Mouse (Mus musculus) G1E (cell line): Measurements from ENCODE around the gene Rgn. TPM values are rescaled to one million over a fixed set of nuclear protein-coding genes. Genes with fewer than 3 reads are reported as not detected.

ENCODE experiments used
- ATAC-seq: 2 replicates; pipeline ENCODE4 v1.8.0; 2016; ENCODE audit warnings: mild to moderate bottlenecking; ENCODE audit not compliant: insufficient number of reproducible peaks, poor library complexity, low FRiP score, severe bottlenecking; ENCODE audit errors: extremely low read depth
- DNase-seq: peaks from one replicate; pipeline ENCODE4 v3.0.0; 2012; ENCODE audit warnings: low spot score
- H3K27me3 ChIP-seq: 2 replicates; pipeline ENCODE4 v1.6.1; 2012; ENCODE audit warnings: mild to moderate bottlenecking, low read length, inconsistent platforms; ENCODE audit not compliant: insufficient read depth
- H3K36me3 ChIP-seq: replicated peaks from 2 replicates; pipeline ENCODE3; 2012; ENCODE audit warnings: mild to moderate bottlenecking, inconsistent platforms
- H3K4me1 ChIP-seq: 2 replicates; pipeline ENCODE4 v1.6.1; 2012; ENCODE audit warnings: low read depth, low read length, inconsistent platforms, mixed read lengths; ENCODE audit not compliant: insufficient read depth
- H3K4me3 ChIP-seq: 2 replicates; pipeline ENCODE4 v1.5.1; 2012; ENCODE audit warnings: low read depth, mild to moderate bottlenecking, inconsistent platforms, low read length, moderate library complexity, mixed read lengths
- H3K9me3 ChIP-seq: replicated peaks from 2 replicates; pipeline ENCODE4 v1.6.1; 2012; ENCODE audit warnings: inconsistent platforms
- CTCF ChIP-seq: IDR thresholded peaks from 2 replicates; pipeline ENCODE4 v1.5.1; 2012; ENCODE audit warnings: low read depth, low read length, inconsistent platforms, mixed read lengths
- GATA1 ChIP-seq: IDR thresholded peaks from 2 replicates; pipeline ENCODE4 v1.6.1; 2012; ENCODE audit warnings: borderline replicate concordance, low read length, inconsistent platforms, mixed read lengths
- GATA2 ChIP-seq: IDR thresholded peaks from 2 replicates; pipeline ENCODE4 v1.6.1; 2012; ENCODE audit warnings: low read depth, low read length, inconsistent platforms, borderline replicate concordance
- POLR2AphosphoS5 ChIP-seq: IDR thresholded peaks from 2 replicates; pipeline ENCODE4 v1.6.1; 2012; ENCODE audit warnings: low read depth, low read length, inconsistent platforms; ENCODE audit not compliant: insufficient replicate concordance
- TAL1 ChIP-seq: conservative IDR thresholded peaks from 2 replicates; pipeline ENCODE4 v1.6.1; 2012; ENCODE audit warnings: low read depth, low read length, inconsistent platforms, mixed read lengths
- polyA plus RNA-seq: library from polyadenylated mRNA; stranded (reverse); fragments of >175 nt; gene quantifications from 2 replicates; pipeline ENCODE4 v1.2.3, GENCODE M21; 2012
- total RNA-seq, 2 experiments: library from RNA; stranded (forward) in 1 of 2; stranded (reverse) in 1 of 2; fragments of 200-1000 nt in 1 of 2; fragments of >200 nt in 1 of 2; fragmentation: Nextera tagmentation in 1 of 2; gene quantifications; 2 replicates each; pipeline ENCODE4 v1.2.3; 2014 to 2017

The Rgn gene
- total and polyA plus RNA-seq, 3 experiments: not detected

GRCm38 (mm10) chrX:20548011-20548879 is 1.3 kb upstream of the Rgn start:
- no peaks in the 10 kb centered on the region for H3K9me3 ChIP-seq
- no peak for DNase-seq
- ATAC-seq: no peak
- TF ChIP-seq CTCF (no peak), TAL1 (no peak), GATA1 (no peak), POLR2AphosphoS5 (no peak), GATA2 (no peak)
- H3K4me1 ChIP-seq: no peaks in the 10 kb centered on the region
- H3K36me3 ChIP-seq: no peaks in the 10 kb centered on the region
- peaks cover 5% of the 10 kb centered on the region; the same call in 1 of the 2 replicates for H3K27me3 ChIP-seq
- H3K4me3 ChIP-seq: no peak overlapping the region

- Histone ChIP-seq H3K36me3 (no peaks in the 10 kb centered on the region), H3K4me3 (no peak overlapping the region), H3K9me3 (no peaks in the 10 kb centered on the region), H3K4me1 (no peaks in the 10 kb centered on the region), H3K27me3 (peaks cover 5% of the 10 kb centered on the region; the same call in 1 of the 2 replicates)
- ATAC-seq (no peak), DNase-seq (no peak)
- TF ChIP-seq CTCF: no peak
- no peak for TF ChIP-seq TAL1
- no peak for TF ChIP-seq GATA1
These were observed 627 bp upstream of the Rgn start for GRCm38 (mm10) chrX:20548880-20549440.

- no peak for TF ChIP-seq CTCF
- TF ChIP-seq GATA1: no peak
- TF ChIP-seq TAL1: no peak
- no peak for TF ChIP-seq GATA2
- TF ChIP-seq POLR2AphosphoS5: no peak
- DNase-seq (no peak), ATAC-seq (no peak)
- Histone ChIP-seq H3K4me1 (no peaks in the 10 kb centered on the region), H3K4me3 (no peak overlapping the region), H3K36me3 (no peaks in the 10 kb centered on the region), H3K27me3 (peaks cover 3% of the 10 kb centered on the region; the same call in 1 of the 2 replicates), H3K9me3 (no peaks in the 10 kb centered on the region)
These were observed 2.6 kb downstream of the Rgn start for GRCm38 (mm10) chrX:20552199-20552598.

DNA sequence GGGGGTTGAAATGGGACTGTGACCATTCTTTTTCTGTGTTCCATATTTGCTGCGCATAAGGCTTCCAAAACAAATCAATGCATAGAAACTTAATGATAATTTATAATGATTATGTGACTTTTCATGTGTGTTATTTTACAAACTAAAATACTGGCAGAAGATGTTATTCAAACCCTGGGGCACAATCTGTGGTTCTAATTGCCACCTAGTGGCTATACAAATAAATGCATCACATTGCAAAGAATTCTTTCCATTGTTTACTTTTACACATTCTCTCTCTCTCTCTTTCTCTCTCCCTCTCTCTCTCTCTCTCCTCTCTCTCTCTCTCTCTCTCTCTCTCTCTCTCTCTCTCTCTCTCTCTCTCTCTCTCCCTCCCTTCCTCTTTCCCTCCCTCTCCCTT is 12.3 kb downstream of the Rgn start:
- no peak for TF ChIP-seq GATA1
- TF ChIP-seq GATA2: no peak
- TF ChIP-seq TAL1: no peak
- TF ChIP-seq POLR2AphosphoS5: no peak
- TF ChIP-seq CTCF: no peak
- H3K4me3 ChIP-seq: no peak overlapping the region
- H3K4me1 ChIP-seq: no peaks in the 10 kb centered on the region

GRCm38 (mm10) chrX:20563941-20564340 is 14.4 kb downstream of the Rgn start:
- no peaks in the 10 kb centered on the region for H3K9me3 ChIP-seq
- H3K27me3 ChIP-seq: no peaks in the 10 kb centered on the region
- H3K4me3 ChIP-seq: no peak overlapping the region
- ATAC-seq (no peak), DNase-seq (no peak)
- no peaks in the 10 kb centered on the region for H3K4me1 ChIP-seq
- H3K36me3 ChIP-seq: no peaks in the 10 kb centered on the region
- TF ChIP-seq POLR2AphosphoS5: no peak
- no peak for TF ChIP-seq GATA2
- TF ChIP-seq CTCF: no peak
- no peak for TF ChIP-seq TAL1
- no peak for TF ChIP-seq GATA1

More for the DNA sequence above, 12.3 kb downstream of the Rgn start:
- DNase-seq: no peak
- Histone ChIP-seq H3K36me3 (no peaks in the 10 kb centered on the region), H3K27me3 (no peaks in the 10 kb centered on the region), H3K9me3 (no peaks in the 10 kb centered on the region)
- no peak for ATAC-seq

DNA sequence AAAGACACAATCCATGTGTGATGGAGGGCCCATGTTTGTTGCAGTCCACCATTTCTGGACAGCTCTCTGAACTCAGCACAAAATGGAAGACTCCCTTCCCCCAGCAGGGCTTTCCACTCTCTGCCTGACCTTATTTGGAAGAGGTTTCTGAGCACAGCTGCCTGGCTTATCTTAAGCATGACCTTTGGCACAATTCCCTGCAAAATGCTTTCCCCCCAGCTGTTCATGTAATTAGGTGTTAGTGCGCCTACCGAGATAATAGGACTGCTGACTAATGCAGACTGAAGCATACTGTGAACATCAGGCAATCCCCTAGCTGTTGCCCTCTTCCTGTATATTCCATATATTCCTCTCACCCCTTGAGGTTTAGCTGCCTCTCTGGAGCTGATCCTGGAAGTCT is 21.4 kb downstream of the Rgn start:
- DNase-seq: no peak
- no peak for TF ChIP-seq GATA2
- TF ChIP-seq POLR2AphosphoS5: no peak
- no peak for TF ChIP-seq TAL1
- no peak for TF ChIP-seq GATA1
- no peak for TF ChIP-seq CTCF
- Histone ChIP-seq H3K36me3 (no peaks in the 10 kb centered on the region), H3K27me3 (no peaks in the 10 kb centered on the region), H3K4me1 (no peaks in the 10 kb centered on the region), H3K4me3 (no peak overlapping the region), H3K9me3 (no peaks in the 10 kb centered on the region)
- ATAC-seq: no peak
